Mouse (Mus musculus): ENCODE measurements at regions not wholly inside any gene's neighbourhood (a gene's known extent, or its start where the extent isn't known, plus 50 kb on each side); places are given as distances from the start of the nearest gene placed in this dataset.

DNA sequence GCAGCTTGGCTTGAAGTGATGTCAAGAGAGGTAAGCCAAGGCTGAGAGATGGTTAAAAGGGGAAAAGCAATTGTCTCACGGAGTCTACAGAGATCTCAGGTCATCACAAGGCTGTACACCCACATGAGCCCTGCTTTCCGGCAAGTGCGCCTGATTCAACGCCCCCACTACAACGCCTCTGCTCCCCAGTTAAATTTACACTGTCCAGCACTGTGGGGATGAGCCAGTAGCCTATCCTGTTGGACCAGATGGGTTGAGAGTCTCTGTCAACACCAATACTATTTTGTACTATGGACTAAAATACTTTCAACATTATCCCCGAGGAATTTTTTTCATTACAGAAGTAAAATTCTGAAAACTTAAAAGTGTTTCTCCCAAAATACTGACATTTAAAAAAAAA lies 331.8 kb upstream of the G2e3 start:
- no peak for DNase-seq

DNA sequence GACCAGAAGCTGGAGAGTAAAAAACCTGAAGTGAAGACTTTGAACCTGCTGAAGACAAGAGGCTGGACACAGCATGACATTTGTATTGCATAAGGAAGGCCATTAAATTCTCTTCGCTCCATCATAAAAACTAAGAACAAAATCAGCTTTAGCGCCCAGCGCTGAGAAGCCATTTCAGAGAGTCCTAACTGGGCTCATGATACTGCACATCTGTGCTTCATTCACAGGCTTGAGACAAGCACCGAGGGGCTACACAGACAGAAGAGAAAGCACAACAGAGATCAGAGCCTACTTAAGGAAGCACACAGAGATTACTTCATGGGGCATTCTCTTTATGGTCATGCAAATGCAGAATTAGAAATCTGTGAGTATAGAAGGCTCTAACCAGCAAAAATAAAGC lies 338.2 kb upstream of the G2e3 start:
- DNase-seq, result no peak

DNA sequence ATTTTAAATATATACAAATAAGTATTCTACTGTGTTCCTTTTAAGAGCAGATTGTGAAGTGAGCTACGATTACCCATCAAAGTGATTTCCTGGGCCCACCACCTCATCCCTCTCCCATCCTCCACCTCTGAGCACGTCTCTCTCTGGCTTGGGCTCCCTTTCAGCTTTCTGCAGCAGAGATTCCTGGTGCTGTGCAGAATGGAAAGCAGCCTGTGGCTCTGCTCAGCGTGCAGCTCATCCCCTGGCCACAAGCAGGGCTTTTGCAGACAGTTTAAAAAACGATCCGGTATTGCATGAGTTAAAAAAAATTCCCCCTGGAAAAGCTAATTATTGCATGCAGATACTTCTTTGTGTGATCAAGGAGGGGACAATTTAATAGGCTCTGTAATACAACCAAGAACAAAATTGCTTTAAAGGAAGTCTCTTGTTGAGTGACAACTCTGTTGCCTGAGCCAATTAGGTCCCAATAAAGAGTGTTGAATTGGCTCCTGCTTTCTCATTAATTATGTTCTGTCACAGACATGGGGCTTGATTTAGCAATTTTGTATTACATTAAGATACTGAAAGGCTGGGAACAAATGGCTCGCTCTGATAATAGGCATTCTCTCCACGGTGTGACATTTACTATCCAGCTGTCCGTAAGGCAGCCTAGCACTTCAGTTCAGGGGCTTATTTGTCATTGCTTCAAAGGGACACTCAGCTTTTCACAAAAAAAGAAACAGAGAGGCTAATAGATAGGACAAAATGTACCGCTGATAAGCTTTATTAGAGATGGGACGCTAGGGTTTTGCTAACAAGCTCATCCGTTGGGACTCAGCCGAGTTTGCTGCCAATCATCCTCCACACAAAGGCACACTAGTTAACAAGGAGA lies 345.9 kb upstream of the G2e3 start:
- no peak for DNase-seq

DNA sequence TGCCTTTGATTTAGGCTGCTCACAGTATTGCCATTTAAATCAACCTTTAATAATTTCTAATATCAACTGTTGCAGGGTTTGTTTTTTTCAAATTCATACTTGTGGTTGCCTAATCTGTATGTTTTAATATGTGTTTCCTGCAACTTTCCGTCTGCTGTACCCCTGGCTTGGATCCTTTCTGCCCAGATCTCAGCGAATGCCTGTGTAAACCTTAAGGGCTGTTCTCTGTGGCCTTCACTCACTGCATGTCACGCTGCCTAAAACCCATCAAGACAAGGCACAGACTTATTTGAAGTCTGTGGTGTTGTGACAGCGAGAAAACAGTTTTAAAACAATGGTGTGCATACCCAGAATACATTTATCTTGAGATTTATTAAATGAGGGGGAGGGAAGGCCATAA lies 346.8 kb upstream of the G2e3 start:
- no peak for DNase-seq

DNA sequence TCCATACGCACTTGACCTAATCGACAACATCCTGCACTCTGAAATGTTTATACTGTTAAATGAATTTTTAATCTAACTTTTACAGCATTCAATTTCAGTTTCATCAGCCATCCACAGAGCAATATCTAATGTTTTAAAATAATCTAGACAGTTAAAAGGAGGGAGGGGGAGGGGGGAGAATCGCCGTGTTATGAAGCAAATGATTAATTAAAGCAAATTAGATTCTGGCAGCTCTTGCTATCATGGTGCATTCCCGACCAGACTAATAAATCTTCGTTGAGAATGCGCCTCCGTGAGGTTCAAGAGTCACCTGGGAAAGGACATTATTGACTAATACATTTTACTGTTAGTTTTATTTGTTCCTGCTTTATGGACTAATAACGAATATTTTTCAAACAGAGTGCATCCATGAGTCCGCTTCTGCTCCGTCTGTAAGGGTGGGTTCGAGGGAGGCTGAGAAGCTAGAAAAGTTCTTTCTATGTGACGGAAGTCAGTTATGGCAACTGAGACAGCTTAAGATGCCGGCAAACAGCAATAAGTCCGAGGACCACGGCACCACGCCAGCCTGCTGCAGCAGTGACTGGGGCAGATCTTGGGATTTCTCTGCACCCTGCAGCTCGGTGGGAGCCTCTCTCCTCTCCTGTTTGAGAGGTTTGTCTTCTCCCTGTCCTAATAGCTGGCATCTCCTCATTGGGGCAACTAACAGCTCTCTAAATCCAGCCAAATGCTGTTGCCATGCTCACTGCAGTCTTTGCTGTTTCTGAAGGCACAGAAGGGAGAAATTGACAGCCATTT lies 347.4 kb upstream of the G2e3 start:
- peak; percentile 23 for DNase-seq

DNA sequence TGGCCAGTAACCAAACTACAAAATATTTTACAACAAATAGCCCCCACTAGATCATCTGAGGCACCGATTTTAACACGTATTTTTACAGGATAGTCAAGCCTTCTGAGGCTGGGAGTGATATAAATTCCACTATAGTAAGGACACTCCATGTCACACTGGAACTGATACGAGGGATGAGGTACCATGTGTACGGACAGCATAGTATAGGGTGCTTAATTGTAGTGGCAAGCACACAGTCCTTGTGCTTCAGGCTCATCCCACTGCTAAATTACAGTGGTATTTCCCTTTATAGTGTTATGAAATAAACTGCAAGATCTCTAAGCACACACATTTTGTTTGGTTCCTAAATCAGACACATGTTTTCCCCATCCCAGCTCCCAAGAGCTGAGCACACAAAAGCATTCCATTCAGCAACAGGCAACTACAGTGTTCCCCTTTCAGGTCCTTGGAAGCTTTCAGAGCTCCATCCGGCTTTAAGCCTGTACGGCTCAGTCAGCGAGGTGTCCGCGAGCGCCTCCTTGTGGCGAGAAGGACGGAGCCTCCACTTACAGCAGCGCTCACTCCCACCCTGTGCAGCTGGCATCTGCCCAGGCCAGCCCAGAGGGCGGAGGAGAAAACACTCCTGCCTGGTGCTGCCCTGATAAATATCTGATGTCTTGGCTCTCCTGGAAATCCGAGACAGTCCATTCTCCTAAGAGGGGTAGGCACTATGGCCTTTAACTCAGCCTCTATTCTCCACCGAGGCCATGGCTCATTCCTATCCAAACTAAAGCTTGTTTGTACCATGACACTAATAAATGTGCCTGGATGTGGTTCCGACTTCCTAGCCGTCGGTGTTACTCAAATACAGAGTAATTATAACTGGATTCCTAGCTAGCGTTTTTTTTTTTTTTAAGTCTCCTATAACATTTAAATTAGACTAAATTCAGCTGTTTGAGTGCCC lies 348.3 kb upstream of the G2e3 start:
- peak; percentile 90 for DNase-seq

DNA sequence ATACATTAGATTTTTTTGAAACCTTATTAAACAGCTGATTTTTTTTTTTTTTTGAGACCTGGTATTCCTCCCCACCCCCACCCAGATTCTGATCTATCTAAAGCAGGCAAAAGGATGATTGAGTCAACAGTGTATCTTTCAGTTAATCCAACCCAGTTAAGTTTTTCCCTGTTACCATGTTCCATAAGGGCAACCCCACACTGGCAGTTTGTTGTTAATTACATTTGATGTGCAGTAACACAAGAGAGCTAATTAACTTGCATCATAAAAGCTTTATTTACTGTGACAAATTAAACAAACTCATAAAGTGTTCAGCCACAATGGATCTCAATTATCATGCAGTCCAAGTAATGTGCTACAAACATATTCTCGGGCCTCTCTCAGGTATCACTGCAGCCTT lies 346.8 kb upstream of the Prkd1 start:
- DNase-seq, result no peak

DNA sequence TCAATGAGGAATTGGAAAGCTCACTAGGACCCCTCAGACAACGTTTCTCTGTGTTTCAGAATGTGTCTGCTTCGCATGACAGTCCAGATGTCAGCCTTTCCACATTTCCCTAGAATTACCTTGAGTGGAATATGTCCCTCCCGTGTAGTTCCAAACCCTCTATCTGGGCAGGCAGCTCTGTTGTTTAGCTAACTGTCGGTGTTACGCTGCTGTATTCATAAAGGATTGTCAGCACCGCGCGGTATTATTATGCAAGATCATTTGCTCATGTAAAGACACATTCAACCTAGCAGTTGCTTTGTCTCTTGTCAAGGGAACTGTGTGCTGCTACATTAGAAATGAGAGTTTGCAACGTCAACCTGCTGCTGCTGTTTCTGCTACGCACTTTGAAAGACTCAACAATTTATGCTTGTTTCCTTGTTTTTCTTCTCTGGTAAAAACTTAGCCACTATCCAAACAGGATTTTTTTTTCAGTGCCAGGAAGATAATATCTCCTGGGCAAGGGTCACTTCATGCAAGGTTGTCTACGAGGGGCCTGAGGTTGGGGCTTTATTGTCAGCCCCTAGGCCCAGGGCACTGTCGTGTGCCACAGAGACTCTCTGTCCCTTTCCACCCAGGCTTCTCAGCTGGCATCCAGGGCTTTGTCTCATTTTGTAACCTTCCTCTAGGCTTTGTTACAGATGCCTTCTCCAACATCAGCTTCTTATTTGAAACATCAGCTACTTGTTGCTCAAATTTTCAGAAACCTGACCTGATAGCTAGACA lies 340.8 kb upstream of the Prkd1 start:
- DNase-seq, result no peak

DNA sequence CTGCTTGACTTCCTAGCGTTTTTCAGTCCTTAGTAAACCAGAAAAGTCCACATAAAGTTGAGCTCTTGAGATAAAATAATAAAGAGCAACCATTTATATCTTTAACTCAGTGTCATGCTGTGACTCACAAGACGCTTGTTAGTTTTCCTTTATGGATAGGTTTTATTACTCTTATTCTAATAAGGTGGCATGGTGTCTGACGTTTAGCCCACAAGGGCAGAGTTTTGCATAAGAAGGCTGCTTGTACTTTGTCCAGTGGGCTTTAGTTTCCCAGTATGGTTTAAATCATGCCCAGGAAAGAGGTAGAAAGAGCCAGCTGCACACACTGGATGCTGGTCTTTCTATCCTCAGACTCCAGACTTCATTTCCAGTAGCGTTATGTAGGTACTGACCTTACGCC lies 332.4 kb upstream of the Prkd1 start:
- no peak for DNase-seq

DNA sequence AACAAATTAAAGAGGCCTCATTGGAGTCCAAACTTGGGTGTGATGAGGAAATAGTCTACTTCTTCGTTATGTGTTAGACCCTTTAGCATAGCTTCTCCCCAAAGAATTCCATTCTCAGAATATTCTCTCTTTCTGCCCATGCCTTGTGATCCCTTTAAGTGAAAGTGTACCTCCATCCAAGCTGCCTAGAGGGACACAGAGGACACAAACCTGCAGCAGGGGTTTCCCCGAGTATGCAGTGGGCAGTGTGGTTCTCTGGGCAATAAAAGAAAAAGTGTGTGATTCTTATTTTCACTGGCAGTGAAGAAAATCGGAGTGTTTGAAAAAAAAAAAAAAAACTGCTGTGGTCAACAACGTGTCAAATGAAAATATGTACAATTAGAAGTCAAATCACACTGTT lies 331.9 kb upstream of the Prkd1 start:
- DNase-seq, result no peak

DNA sequence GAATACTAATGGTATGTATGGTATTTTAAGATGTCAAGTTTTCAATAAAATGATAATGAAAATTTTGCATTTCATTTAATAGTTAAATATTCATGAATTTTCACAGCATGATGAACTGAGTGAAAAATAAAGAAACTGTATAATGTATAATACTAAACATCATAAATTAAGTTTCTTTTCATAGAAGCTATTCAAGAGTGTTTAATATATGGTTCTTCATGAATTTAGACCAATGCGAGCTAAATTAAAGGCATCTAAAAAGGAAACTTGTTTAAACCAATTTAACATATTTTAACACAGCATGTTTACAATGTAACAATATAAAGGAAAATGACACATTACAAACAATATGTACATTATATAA lies 321.8 kb upstream of the Prkd1 start:
- no peak for DNase-seq

DNA sequence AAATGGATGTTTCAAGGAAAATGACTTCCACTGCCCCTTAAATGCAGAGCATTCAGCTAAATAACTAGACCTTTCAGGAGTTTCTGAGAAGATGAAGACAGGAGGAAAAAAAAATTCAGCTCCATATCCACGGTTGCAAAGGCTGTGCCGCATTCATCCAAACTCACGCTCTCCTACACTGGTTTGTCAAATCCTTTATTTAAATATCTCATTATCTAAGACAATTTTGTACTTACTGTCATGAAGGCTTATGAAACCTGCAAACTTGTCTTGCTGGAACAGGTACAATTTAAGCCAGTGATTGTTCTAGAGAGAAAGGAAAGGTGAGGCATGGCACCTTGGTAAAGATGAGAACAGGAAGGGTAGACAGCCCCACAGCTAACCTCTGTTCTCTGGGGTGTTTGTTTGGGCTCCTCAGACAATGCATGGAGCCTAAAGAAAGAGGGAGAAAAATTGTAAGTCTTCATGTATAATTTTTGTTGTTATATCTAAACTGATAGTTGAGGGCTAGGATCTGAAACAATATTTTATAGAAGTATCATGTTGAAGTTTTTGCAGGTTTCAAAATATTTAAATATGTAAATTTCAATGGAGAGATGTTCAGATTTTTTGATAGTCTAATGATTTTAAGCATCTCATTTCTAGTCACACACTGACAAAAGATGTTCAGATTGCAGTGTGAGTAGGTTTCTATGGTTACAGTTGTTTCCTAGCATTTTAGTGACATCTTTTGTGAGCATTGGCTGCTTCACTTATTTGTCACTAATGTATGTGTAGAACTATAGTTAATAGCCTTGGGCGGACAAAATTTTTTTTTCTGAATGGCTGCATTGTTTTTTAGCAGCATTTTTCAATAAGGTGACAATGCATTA lies 321.2 kb upstream of the Prkd1 start:
- no peak for DNase-seq

DNA sequence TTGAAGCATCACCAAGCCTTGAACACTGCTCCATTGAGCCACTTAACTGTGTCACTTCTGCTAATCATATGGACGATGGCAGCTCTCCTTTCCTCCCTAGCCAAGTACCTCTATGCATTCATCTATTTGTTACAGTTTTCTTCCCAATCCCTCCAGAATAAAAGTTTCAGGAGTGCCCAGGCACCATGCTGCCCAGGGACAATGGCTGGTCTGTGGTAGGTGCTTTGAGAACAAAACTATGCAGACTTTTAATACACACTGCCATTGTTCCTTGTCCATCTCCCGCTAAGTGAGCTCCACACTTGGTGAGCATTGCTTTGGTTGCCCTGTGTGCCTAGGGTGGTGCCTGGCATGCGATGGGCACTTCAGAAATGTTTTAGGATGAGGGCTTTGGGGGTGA lies 320.5 kb upstream of the Prkd1 start:
- no peak for DNase-seq

DNA sequence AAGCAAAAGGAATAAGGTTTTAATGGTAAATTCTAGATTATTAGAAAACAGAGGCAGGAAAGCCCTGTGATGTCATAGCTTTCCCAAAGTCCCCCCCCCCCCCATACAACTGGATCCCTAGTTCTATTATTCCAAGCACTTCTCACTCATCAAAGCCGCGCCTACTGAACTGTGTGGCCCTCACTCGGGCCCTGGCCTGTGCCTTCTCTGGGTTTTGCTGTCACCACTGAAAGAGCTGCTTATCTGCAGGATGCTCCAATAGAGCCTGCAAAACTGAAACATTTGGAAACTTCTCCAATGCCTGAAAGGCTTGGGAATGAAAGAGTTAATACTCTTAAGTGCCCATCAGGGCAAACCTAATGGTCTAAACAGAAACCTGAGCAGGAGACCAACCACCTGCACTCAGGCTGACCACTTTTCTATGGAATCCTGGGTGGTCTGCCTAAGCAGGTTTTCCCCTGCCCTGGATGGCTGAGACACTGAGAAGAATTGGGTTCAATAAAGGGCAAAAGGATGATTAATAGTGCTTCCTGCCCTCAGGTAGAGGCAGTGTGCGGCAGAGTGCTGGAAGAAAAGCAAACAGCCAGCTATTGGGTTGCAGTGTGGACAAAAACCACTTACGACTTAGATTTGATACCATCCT lies 318.4 kb upstream of the Prkd1 start:
- no peak for DNase-seq

DNA sequence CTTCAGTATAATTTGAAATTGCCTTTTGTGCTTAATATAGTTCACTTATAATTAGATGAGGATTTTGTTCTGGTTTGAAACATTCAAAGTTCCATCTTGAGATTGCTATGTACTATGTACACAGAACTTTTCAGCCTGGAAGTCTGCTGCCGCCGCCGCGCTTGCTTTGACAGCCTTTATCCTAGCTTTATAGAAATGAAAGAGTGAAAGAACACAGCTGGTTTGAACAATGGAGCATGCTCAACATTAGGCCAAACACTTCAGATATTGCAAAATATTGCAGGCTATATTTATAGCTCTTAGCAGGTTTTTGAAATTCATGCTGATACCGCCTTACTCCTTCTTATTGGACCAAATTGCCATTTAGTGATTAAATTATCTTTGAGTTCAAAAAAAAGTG lies 305.1 kb upstream of the Prkd1 start:
- DNase-seq, result no peak

DNA sequence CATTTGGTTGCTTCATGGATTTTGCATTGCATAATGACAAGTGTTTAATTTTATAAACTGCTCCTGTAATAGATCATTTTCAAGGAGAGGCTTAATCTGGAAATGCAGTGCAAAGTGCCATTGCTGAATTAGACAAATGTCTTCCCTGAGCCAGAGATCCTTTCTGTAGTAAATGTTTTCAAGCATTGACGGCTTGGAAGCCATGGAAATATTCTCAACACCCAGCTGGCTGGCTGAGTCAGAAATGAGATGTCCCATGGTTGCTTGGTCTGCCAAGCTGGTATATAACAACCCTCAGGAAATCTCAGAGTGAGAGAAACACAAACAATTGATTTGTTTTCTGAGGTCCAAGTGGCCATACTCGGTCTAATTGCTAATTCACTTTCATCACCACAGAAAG lies 298.1 kb upstream of the Prkd1 start:
- no peak for DNase-seq

DNA sequence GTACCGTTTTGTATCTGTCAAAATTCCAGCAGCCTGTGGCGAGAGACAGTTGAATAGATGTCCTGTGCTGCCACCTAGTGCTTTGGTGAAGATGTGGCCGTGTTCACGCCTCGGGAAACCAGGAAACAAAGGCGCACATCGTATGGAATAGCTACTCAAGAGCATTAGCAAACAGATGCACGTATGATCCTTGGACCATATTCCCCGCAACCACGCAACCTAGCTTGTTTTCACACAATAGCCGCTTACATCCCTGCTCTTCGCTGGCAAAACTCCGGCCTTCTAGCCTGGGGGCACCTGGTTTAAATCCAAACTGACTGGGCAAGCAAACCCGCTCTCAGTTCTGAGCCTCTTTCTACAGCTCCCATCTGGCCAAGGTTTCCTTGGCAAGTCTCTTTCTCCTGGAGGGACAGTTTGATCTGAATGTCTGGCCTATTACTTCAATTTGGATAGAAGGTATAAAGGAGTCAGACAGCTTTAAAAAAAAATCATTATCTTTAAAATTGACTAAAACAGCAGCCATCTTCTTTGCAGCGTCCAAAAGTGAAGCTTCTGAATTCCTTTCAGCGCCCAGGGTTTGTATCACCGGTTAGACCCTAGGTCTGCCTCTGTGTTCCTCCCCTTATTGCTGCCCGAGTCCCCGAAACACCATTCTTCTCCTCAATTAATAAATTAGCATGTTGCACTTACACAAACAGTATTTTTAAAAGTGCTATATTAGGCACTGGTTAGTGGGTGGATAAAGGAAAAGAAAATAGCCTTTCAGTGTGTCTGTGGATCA lies 295.0 kb upstream of the Prkd1 start:
- DNase-seq, result peak; percentile 73

DNA sequence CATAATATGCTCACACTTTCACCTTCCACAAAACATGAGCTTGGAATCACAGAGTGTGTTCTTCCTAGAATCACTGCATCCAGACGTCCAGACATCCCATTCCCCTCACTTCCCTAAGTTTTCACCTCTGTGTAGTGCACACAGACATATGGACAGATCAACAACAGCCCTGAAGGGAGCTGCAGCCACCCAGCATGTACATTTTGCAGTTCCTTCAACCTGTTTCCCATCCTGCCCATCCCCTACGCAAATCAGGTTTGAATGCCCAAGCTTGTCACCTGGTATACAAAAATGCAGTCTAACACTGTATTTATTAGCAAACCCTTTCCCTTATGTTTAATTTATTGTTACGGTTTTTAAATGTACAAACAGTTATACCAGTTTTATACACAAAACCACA lies 294.4 kb upstream of the Prkd1 start:
- DNase-seq, result no peak

DNA sequence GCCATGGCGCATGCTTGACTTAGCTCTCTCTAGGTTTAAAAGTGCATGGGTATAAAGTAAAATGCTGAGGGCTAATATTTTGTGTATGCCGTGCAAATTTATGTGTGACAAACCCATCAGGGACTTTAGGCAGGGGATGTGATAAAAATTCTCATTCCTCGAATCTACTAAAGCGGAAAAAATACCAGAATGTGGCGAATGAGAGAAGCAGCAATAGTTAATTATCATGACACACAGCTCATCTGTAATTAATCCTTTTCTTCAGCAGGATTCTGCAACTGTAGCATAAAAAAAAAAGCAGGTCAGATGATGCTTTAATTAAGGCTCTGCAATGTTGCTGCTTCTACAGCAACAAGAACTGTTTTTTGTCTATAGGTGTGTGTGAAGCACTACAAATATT lies 286.6 kb upstream of the Prkd1 start:
- no peak for DNase-seq

DNA sequence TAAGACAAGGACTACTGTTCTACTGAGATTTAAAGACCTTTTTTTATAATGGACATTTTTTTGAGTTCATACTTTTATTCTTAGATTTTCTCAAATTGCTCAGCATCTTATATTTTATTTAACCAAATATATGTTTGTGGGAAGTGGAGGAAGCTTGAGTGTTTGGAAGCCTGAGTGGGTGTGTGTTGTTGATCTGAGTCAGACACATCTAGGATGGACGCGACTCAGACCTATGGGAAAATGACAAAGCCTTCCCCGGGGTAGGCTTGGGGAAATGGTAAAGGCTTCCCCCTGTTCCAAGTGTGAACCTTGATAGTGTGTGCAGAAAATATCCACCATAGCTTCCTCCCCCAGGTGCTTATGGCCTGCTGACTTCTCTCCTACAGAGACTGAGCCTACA lies 283.6 kb upstream of the Prkd1 start:
- DNase-seq, result no peak

Measured in kidney, postnatal 10 days (tissue).